Mouse (Mus musculus): ENCODE results near the gene Rab3b. TPM values are rescaled to one million over a fixed set of nuclear protein-coding genes. Genes with fewer than 3 reads are reported as not detected.

Rab3b gene
- polyA plus RNA-seq, 1 experiment = 69.6 TPM

- no peak for DNase-seq (ENCODE audit: low read depth)
- TF ChIP-seq POLR2A (IDR thresholded peaks at IDR 0.05; ENCODE audit: borderline replicate concordance, extremely low read depth, insufficient read depth, insufficient read length, poor library complexity, severe bottlenecking) (no peak), CTCF (IDR thresholded peaks at IDR 0.05; ENCODE audit: borderline replicate concordance, extremely low read depth, insufficient read depth, insufficient read length) (no peak)
Observed at GRCm38 (mm10) chr4:108845824-108846569, 32.9 kb upstream of the Rab3b start.

GRCm38 (mm10) chr4:108847715-108848504 lies 31.0 kb upstream of the Rab3b start, which contains the start of gene Kti12:
Kti12 (plus strand) TSS chr4:108847785.
- no peak for TF ChIP-seq CTCF (IDR thresholded peaks at IDR 0.05; ENCODE audit: borderline replicate concordance, extremely low read depth, insufficient read depth, insufficient read length)
- TF ChIP-seq POLR2A (IDR thresholded peaks at IDR 0.05; ENCODE audit: borderline replicate concordance, extremely low read depth, insufficient read depth, insufficient read length, poor library complexity, severe bottlenecking) = peak; percentile 43; the same call in 1 of the 2 replicates

GRCm38 (mm10) chr4:108848505-108848848 lies 30.4 kb upstream of the Rab3b start, which contains the start of gene A730015C16Rik:
A730015C16Rik (minus strand) TSS chr4:108848619.
- TF ChIP-seq POLR2A (IDR thresholded peaks at IDR 0.05; ENCODE audit: borderline replicate concordance, extremely low read depth, insufficient read depth, insufficient read length, poor library complexity, severe bottlenecking) (no peak), CTCF (IDR thresholded peaks at IDR 0.05; ENCODE audit: borderline replicate concordance, extremely low read depth, insufficient read depth, insufficient read length) (no peak)
- peak; percentile 13 for DNase-seq (ENCODE audit: low read depth)

More at GRCm38 (mm10) chr4:108847715-108848504, 31.0 kb upstream of the Rab3b start, which contains the start of gene Kti12:
- DNase-seq (ENCODE audit: low read depth) = peak; percentile 96

GRCm38 (mm10) chr4:108866806-108867205 lies 12.1 kb upstream of the Rab3b start:
- no peak for DNase-seq (ENCODE audit: low read depth)
- TF ChIP-seq POLR2A (IDR thresholded peaks at IDR 0.05; ENCODE audit: borderline replicate concordance, extremely low read depth, insufficient read depth, insufficient read length, poor library complexity, severe bottlenecking) (no peak), CTCF (IDR thresholded peaks at IDR 0.05; ENCODE audit: borderline replicate concordance, extremely low read depth, insufficient read depth, insufficient read length) (no peak)

DNA sequence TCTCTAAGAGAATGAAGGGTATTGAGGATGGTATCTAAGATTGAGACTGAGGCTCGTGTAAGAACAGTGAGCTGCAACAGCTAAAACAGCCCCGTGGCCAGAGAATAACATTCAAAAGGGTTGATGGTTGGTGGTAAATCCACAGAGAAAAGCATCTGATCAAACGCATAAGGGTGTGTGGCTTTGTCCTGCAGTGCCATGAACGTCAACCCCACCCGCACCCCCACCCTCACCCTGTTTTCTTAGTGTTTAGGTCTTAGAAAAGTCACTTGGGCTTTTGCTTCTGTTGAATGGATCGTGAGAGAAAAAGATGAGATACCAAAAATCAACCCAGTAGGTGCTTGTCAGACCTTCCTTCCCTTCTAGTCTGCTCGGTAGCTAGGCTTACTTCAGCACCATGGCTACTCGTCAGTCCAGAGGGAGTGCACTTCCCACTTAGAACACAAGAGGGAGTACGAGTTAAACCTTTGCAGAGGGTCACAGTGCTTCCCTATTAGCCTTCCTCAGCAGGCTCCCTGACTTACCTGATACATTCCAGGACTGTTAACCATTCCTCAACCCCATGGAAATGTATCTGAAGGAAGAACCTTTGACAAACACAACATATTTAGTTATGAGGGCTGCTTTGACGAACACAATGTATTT lies 9.0 kb upstream of the Rab3b start:
- DNase-seq (ENCODE audit: low read depth) = peak; percentile 94
- TF ChIP-seq CTCF (IDR thresholded peaks at IDR 0.05; ENCODE audit: borderline replicate concordance, extremely low read depth, insufficient read depth, insufficient read length) (peak; percentile 90; the same call in 1 of the 2 replicates), POLR2A (IDR thresholded peaks at IDR 0.05; ENCODE audit: borderline replicate concordance, extremely low read depth, insufficient read depth, insufficient read length, poor library complexity, severe bottlenecking) (no peak)

GRCm38 (mm10) chr4:108873746-108874145 lies 5.1 kb upstream of the Rab3b start:
- TF ChIP-seq POLR2A (IDR thresholded peaks at IDR 0.05; ENCODE audit: borderline replicate concordance, extremely low read depth, insufficient read depth, insufficient read length, poor library complexity, severe bottlenecking) (no peak), CTCF (IDR thresholded peaks at IDR 0.05; ENCODE audit: borderline replicate concordance, extremely low read depth, insufficient read depth, insufficient read length) (no peak)
- DNase-seq (ENCODE audit: low read depth) = no peak

DNA sequence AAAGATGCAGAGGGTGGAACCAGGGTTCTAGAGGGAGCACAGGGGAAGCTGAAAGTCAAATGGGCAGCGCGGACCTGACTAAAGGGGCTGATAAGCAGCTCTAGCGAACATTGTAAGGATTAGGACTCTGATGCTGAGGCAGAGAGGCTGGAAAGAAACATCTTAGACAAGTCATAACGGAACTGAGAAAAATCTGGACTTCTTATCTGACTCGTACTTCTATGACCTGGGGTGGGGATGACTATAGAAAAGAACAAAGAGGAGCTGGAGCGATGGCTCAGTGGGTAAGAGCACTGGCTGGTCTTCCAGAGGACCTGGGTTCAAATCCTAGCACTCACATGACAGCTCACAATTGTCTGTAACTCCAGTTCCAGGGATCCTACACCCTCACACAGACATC lies 962 bp upstream of the Rab3b start:
- no peak for TF ChIP-seq POLR2A (IDR thresholded peaks at IDR 0.05; ENCODE audit: borderline replicate concordance, extremely low read depth, insufficient read depth, insufficient read length, poor library complexity, severe bottlenecking)
- TF ChIP-seq CTCF (IDR thresholded peaks at IDR 0.05; ENCODE audit: borderline replicate concordance, extremely low read depth, insufficient read depth, insufficient read length) = no peak
- no peak for DNase-seq (ENCODE audit: low read depth)

- peak; percentile 50 for DNase-seq (ENCODE audit: low read depth)
- TF ChIP-seq POLR2A (IDR thresholded peaks at IDR 0.05; ENCODE audit: borderline replicate concordance, extremely low read depth, insufficient read depth, insufficient read length, poor library complexity, severe bottlenecking) = no peak
- no peak for TF ChIP-seq CTCF (IDR thresholded peaks at IDR 0.05; ENCODE audit: borderline replicate concordance, extremely low read depth, insufficient read depth, insufficient read length)
Observed at GRCm38 (mm10) chr4:108883815-108884214, 5.0 kb downstream of the Rab3b start.

DNA sequence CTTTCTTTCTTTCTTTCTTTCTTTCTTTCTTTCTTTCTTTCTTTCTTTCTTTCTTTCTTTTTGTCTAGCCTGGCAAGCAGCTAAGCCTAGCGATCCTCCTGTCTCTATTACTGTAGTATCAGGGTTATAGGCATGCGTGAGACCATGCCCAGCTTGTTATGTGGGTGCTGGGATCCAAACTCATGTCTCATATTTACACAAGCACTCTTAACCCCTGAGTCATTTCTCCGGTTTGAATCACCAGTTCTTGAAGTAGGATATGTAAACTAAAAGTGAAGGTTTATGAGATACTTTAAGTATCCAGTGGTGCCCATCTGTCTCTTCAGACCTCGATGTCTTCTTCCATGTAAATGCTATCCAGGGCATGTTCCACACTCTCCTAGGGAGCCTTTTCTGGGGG lies 8.6 kb downstream of the Rab3b start:
- no peak for DNase-seq (ENCODE audit: low read depth)
- TF ChIP-seq POLR2A (IDR thresholded peaks at IDR 0.05; ENCODE audit: borderline replicate concordance, extremely low read depth, insufficient read depth, insufficient read length, poor library complexity, severe bottlenecking) (no peak), CTCF (IDR thresholded peaks at IDR 0.05; ENCODE audit: borderline replicate concordance, extremely low read depth, insufficient read depth, insufficient read length) (no peak)

GRCm38 (mm10) chr4:108890876-108891275 lies 12.0 kb downstream of the Rab3b start:
- peak; percentile 17 for DNase-seq (ENCODE audit: low read depth)

GRCm38 (mm10) chr4:108900421-108900820 lies 21.6 kb downstream of the Rab3b start:
- DNase-seq (ENCODE audit: low read depth) = no peak
- TF ChIP-seq CTCF (IDR thresholded peaks at IDR 0.05; ENCODE audit: borderline replicate concordance, extremely low read depth, insufficient read depth, insufficient read length) (no peak), POLR2A (IDR thresholded peaks at IDR 0.05; ENCODE audit: borderline replicate concordance, extremely low read depth, insufficient read depth, insufficient read length, poor library complexity, severe bottlenecking) (no peak)

More at GRCm38 (mm10) chr4:108890876-108891275, 12.0 kb downstream of the Rab3b start:
- TF ChIP-seq POLR2A (IDR thresholded peaks at IDR 0.05; ENCODE audit: borderline replicate concordance, extremely low read depth, insufficient read depth, insufficient read length, poor library complexity, severe bottlenecking) = no peak
- no peak for TF ChIP-seq CTCF (IDR thresholded peaks at IDR 0.05; ENCODE audit: borderline replicate concordance, extremely low read depth, insufficient read depth, insufficient read length)
